Mouse (Mus musculus) ovary, postnatal 10 days (tissue): ENCODE results near the gene Fnbp1.
A peak's percentile ranks its signal among the peaks of the same experiment; 100 is the strongest.
"Not testable (repeated sequence)": the region's sequence is repeated elsewhere in the genome, so short reads cannot be mapped to it uniquely, and the experiment has no call there.

ENCODE experiments used
- DNase-seq: peaks from one replicate; pipeline ENCODE4 v3.0.0; 2022; ENCODE audit warnings: low spot score

The Fnbp1 gene

DNA sequence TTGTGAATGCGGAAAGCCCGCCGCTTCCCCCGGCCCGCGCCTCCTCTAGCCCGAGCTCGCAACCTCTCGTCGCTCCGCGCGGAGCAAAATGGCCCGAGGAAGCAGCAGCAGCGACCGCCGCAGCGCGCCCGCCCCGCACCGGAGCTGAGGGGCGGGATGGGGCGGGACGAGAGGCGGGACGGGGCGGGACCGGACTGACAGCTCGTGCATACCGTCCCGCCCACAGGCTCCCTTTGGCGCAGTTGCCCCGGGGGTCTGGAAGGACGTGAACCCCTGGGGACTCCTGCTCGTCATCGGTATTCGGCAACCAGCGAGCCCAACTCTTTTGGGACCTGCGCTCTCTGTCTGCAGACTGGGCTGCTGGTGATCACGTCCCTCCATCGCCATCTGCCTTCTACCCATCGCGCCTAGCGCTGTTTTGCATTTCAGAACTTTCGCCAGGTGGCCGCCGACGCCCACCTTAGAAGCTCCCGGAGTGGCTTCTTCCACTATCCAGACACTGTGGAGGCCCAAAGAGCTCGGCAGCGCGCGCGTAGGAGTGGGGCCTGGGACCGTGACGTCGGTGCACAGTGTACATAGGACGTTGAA, at the start of gene Fnbp1:
TSS of gene Fnbp1 (minus strand) at position 142 of the 588 bp plus-strand sequence.
- DNase-seq: peak; percentile 80

DNA sequence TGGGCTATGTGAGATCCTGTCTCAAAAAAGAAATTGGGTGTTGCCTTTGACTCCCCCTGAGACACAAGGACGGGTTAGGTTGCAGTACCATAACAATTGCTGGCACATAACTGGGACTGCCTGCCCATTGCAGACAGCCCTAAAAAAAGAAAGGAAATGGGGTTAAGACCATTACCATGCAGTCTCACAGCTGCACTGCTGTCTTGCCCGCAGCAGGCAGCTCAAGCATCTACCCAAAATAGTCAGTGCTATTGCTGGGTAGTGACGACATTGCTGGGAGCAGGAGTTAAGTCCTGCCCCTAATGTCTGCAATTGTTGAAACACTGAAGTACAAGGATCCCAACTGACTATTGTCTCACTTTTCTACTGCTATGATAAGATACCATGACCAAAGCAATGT, 47.8 kb upstream of the Fnbp1 start:
- no peak for DNase-seq

DNA sequence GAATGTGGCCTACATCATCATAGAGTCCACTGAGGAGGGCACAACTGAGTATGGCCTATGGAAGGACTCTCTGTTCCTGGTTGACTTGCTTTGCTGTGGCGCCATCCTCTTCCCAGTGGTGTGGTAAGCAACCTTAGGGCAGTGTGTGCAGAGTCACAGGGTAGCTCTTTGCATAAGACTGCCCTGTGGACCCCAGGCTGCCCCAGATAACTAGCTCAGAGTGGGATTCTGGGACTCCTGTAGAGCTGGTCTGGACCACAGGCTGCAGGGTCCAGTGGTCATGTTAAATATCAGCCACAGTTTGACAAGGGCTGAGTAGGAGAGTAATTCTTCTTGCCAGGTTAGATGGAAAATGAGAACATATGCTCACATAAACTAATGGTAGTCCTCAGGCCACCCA, 46.9 kb upstream of the Fnbp1 start:
- DNase-seq: no peak

DNA sequence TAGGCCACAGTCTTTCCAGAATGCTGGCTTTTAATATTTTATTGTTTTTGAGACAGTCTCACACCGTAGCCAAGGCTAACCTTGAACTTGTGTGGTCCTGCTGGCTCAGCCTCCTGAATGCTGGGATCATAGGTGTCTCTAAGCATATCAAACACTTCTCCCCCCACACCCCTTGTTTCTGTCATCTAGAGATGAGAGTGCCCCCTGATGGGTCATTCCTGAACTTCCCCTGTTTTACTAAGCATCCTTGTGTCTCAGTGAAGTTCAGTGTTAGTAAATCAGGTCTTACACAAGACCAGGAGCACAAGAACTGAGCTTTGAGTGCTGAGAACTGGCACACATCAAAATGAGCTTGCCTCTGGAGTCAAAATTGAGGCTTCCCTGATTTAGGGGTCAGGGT, 42.0 kb upstream of the Fnbp1 start:
- DNase-seq: no peak

DNA sequence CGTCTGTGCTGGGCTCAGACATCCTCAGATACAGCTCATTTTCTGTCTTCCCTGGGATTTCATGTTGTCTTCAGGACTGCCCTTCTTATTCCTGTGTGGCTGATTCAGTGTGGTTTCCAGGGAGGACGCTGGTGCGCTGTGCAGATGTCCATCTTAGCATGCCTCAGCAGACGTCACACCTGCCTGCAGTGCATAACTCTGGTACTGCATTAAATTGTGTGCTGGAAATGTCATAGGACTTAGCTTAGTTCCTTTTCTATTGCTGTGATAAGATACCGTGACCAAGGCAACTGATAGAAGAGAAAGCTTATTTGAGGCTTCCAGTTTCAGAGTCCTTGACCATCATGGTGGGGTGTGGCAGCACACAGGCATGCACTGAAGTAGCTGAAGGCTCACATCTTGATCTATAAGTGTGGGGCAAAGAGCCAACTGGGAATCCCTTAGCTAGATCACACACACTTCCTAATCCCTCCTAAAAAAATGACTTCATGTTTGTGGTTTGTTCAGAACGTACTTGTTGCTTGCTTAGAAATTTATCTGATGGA, 41.0 kb upstream of the Fnbp1 start:
- DNase-seq: no peak

DNA sequence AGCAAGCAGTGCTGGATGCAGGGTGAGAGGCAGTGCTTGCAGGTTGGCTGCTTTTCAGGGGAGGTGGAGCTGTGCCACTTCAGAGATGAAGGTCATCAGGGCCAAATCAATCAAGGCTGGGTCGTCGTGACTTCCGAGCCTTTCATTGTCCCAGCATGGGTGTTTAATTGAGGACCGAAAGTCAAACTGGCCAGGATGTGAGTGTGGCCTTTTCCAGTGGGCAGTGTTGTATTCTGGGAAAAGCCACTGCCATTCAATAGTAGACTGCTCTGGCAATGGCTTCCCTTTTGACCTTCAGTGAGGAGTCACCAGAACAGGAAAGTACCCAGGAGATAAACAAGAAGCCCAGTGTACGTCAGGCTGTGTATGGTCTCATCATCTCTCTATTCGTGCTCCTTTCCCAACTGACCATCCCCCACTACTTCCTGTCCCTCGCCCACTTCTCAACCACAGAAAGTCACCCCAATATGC, 38.3 kb upstream of the Fnbp1 start:
- no peak for DNase-seq

DNA sequence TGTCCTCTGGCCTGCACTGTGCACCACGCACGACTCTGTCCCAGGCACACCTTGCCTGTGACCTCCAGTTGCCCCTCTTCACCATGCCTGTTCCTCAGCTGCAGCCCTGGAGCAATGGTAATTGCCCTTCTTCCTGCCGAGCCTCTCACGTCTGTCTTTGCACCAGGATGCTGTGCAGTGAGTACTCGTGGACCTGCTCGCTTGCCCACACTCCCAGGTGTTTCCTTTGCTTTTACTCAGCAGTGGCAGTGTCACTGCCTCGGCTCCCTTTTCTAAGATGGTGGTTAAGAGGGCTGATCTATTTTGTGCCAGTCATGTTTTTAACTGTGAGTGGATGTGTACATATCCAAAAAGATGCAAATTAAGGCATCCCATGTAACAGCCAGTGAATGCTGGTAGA, 37.7 kb upstream of the Fnbp1 start:
- DNase-seq: no peak

DNA sequence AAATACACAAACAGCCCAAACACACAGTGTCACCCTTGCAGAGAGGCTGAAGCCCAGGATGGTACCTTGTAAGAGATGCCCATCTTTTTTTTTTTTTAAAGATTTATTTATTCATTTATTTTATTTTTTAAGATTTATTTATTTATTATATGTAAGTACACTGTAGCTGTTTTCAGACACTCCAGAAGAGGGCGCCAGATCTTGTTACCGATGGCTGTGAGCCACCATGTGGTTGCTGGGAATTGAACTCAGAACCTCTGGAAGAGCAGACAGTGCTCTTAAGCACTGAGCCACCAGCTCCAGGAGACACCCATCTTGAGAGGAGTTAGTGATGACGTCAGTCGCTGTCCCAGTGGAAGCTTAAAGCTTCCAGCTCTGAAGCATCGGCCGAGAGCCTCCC, 36.8 kb upstream of the Fnbp1 start:
- not testable (repeated sequence) for DNase-seq

DNA sequence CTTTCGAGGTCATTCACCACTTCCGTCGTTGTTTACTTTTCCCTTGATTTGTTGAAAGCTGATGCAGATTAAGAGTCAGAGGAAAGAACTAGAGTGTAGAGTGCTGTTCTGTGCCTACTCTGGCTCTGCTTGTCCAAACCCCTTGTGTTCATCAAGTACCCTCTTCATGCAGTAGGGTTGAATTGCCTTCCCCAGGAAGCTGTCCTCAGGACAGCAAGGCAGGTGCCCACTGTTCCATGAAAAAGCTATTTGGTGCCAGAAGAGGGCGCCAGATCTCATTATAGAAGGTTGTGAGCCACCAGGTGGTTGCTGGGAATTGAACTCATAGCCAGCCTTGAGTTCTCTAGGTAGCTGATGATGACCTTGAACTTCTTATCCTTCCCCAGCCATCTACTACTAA, 31.5 kb upstream of the Fnbp1 start:
- DNase-seq: no peak

DNA sequence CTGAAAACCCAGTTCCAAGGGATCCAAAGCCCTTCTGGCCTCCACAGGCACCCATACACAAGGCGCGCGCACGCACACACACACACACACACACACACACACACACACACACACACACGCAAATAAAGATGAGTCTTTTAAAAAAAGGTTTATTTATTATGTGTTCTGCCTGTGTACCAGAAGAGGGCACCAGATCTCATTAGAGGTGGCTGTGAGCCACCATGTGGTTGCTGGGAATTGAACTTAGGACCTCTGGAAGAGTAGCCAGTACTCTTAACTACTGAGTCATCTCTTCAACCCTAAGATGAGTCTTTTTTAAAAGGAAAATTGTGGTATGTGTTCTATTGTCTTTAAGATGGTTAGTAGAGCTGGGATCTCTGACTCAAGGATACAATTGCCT, 30.7 kb upstream of the Fnbp1 start:
- no peak for DNase-seq

DNA sequence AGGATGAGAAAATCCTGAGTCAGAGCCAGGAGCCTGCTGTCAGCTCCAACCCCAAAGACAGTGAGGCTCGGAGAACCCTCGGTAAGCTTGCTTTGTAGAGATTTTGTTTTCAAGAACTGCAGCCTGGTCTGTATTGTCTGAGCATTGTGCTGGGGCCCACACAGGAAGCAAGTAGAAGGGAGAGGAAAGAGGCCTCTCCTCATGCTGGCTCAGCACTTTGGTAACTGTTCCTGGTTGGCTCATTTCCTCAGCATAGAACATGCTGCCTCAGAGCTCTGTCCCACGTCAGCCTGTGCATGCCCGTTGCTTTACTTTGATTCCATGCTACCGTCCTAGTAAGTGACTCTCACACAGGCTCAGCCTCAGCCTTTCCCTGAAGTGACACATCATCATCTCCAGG, 30.2 kb upstream of the Fnbp1 start:
- DNase-seq: no peak

DNA sequence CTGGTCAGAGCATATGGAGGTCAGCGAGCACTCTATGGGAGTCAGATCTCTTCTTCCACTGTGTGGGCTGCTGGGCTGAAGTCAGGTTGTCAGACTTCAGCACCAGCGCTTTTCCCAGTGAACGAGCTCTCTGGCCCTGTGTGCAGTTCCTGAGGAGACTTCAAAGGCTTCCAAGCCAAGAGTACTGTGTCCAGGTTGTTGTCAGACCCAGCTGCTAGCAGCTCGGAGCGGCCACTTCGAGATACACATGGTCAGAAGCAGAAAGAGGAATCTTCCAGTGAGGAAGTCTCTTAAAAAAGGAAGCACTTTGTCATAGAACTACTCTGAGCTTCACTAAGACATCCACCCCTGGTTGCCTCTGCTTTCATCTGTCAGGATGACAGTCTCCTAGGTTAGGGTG, 28.4 kb upstream of the Fnbp1 start:
- no peak for DNase-seq

DNA sequence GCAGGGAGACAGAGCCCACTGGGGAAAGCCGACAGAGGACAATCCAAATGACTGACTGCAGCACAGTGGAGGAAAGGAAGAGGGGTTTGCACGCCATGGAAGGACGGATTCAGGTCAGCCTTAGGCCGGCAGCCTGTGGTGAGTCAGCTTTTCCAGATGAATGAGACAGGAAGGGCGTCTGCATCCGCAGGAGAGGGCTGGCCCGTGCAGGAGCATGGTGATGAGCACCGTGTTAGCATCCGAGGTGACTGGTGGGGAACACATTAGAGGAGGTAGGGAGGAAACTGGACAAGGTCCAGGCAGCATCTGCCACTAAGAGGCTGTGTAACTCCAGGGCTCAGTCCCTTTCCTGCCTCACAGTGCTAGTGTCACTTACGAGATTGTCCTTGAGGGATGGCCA, 27.2 kb upstream of the Fnbp1 start:
- DNase-seq: no peak

DNA sequence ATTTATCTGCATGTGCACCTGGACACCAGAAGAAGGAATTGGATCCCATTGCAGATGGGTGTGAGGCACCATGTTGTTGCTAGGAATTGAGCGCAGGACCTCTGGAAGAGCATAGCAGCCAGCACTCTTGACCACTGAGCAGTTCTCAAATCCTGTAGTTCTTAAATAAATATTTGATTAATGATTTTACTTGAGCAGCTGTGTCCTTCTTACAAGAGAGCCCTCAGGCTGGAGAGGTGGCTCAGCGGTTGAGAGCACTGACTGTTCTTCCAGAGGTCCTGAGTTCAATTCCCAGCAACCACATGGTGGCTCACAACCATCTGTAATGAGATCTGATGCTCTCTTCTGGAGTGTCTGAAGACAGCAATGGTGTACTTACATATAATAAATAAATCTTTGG, 25.8 kb upstream of the Fnbp1 start:
- not testable (repeated sequence) for DNase-seq

DNA sequence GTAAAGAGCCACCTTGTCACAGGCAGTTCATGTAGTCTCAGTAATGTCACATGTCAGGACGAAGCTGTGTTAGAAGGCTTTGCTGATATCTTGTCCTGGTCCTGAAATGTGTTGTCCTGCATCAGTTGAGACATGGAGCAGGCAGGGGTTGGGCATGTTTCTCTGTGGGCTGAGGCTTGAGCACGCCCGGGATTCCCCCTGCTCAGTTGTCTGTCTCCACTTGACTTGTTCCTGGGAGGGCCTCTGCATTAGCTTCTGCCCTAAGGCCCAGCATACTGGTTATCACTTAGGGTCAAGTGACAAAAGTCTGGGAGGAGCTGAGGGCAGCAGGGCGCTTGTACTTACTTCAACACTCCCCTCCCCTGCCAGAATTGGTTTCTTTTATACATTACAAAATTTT, 23.7 kb upstream of the Fnbp1 start:
- DNase-seq: no peak

DNA sequence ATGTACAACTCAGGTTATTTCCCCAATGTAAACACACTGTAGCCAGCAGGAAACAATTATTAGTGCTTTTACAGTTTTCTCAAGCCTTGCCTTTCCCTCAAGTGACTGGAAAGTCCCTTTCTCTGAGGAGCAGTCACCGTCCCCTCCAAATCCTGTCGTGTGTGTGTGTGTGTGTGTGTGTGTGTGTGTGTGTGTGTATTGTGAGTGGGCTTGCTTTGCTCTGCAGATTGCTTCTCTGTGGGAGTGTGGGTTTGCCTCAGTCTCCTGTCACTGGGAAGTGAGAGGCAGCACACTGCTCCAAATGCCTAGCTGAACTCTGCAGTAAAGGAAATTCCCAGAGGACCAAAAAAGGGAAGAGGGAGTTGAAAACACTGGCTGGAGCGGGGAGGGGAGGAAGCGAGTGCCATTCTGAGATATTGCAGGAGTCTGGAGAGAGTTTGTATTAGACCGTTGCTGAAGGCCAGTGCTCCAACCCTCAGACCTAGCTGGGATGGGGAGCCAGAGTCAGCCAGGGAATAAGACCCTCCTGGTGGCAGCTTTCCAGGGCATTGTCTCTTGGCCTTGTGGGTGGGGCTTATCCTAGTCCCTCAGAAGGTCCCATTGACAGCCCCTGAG, 23.1 kb upstream of the Fnbp1 start:
- DNase-seq: no peak

DNA sequence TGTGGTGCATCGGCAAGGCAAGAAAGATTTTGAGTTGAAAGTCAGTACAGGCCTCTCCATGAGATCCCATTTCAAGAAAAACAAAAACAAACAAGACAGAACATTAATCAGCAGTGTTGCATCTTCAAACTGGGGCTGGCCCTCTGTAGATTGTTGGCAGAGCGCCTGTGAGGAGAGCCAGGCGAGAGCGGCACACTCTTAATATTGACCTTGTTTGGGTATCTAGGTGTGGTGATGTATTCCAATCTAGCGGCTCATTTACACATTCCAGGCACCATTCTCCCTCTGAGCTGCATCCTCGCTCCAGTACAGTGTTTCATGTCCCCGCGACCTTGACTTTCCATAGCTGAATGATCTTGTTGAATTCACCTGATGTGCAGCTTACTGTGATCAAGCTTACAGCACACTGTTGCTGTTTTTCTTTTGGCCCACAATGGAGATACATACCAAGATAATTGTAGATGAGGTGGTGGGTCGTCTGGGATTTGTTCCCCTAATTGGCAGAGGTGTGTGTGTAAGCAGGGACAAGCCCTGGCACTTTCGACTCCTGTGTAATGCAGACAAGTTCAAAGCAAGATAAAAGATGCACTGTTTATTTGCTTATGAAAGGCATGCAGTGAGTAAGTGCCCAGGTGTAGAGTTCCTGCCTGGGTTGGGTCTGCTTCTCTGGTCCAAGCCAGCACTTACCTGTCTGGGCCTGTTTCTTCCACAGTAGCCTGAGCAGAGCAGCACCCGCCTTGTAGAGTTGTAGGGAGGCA, 21.7 kb upstream of the Fnbp1 start:
- DNase-seq: no peak

DNA sequence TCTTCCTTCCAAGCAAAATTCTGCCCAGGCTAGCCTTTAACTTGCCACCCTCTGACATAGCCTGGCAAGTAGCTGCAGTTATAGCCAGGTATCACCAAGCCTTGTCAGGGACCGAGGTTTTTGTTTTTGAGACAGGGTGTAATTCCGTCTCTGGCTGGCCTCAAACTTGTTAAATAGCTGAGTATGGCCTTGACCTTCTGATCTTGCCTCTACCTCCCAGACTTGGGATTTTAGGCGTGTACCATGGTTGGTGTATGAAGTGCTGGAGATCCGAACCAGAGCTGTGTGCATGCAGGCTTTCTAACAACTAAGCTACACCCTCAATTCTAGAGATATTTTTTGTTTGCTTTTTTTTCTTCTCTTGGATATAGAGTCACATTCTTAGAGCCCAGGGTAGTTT, 19.8 kb upstream of the Fnbp1 start:
- no peak for DNase-seq

DNA sequence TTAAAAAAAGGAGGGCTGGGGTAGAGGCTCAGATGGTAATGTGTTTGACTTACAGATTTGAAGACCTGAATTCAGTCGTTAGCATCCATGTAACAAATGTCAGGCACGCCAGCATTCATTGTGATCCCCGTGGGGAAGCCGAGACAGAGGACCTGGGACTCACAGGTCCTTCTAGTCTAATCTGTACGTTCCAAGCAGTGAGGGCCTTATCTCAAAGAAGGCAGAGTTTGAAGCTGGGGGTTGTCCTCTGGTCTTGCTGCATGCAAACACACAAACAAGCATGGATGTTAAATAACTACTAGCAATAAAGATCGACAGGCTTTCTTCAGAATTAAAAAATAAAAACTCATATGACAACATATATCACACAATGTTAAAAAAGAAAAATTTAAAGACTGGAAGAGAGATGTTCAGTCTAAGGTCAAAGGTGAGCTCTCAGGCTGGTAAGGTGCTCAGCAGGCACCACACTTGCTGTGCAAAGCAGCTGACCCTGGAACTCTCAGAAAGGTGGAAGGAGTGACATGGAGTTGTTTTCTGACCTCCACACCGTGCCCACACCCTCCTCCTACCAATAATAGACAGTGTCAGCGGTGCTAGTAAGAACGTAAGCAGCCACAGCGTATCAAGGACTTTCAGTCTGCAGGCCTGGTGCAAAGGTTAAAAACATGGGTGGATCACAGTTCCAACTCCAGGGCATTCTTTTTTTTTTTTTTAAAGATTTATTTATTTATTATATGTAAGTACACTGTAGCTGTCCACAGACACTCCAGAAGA, 18.5 kb upstream of the Fnbp1 start:
- no peak for DNase-seq

DNA sequence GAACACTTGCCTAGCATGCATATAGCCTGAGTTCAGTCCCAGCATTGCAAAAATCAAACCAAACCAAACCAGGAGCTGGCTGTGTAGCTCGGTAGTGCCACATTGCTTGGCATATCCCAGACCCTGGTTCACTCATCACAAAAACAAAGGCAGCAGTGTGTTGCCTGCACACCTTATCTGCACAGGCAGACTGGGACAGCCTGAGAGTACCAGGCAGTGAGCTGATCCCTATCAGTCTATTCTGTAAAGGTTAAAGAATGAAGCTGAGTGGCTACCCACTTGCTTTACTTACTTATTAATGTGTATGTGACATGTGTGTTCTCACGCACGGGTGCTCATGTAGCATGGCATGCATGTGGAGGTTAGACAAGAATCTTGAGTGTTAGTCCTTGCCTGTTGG, 15.0 kb upstream of the Fnbp1 start:
- no peak for DNase-seq

DNA sequence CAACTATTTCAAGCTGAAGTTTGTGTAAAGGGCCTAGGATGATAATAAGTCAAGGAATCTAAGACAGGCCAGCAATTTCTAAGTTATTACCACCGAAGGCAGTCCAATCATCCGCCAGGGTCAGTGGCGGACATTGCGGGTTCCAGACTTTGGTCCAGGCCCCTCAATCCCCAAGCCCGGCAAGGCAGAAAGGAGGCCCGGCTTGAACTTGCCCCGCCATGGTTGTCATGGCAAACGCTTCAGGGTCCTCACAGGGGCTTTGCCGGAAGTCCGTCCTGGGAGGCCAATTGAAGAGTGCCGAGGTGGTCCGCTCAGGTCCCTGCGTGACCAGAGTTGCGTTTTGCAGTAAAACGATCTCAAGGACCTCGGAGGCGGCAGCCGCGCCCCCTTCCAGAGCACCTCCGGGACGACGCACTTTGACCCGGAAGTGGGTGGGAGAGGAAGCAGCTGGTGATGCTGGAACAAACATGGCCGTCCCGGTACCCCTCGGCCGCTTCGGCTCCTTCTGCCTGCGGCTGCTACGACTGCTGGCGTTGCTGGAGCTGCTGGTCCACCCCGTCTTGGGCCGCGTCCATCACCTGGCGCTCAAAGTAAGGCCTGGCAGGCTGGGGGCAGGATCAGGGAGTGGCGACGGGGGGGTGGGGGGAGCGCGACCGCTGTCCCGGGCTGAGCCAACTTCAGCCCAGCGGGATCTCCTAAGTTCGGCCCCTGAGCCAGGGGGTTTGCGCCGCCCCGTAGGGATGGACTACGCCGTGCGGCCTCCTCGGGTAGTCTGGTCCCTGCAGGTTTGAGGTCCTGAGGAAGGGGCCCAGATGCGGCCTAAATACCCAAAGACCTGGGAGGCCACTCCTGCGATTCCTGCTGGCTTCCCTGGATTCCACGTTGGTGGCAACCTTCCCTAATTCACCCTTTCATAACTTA, 10.3 kb upstream of the Fnbp1 start, which contains the start of gene Gpr107:
TSS of gene Gpr107 (plus strand) at position 425 of the 921 bp plus-strand sequence.
- DNase-seq: peak; percentile 71
